Mouse (Mus musculus) liver, embryonic 14.5 days (tissue): ENCODE measurements around the gene Tmem37.

Source experiments
- CTCF ChIP-seq: IDR thresholded peaks from 2 replicates; pipeline ENCODE4 v1.5.1; 2016; ENCODE audit warnings: antibody characterized with exemption, low read depth, control low read depth
- EP300 ChIP-seq: IDR thresholded peaks from 2 replicates; pipeline ENCODE4 v1.6.1; 2016; ENCODE audit warnings: antibody characterized with exemption, low read depth

- TF ChIP-seq CTCF (no peak), EP300 (no peak)
These were observed 26.8 kb upstream of the Tmem37 start for GRCm38 (mm10) chr1:120100456-120101226.
